ENCODE assay signal across 8 mouse cellular contexts in genomic region chr13:83744110-83744752, GRCm38 (mm10).
DNase-seq lines count a peak whose midpoint lies in the region; ATAC-seq lines count a peak whose summit lies in the region.

No protein-coding gene starts in this region.

- H3K4me1 ChIP-seq in heart, embryonic 10.5 days: peaks cover 6% of the 10 kb centered on the region; the same call in 1 of the 2 replicates
- peaks cover 6% of the 10 kb centered on the region for H3K4me1 ChIP-seq in neural tube, embryonic 11.5 days (ENCODE audit: control insufficient read depth, insufficient read depth, low read length)
- H3K4me1 ChIP-seq in limb, embryonic 12.5 days (replicated peaks): 0 out of 2 replicates have a peak, but pooled peaks cover 4% of the 10 kb centered on the region

- no peak for ATAC-seq in neural tube, embryonic 11.5 days (ENCODE audit: insufficient read depth, low FRiP score, low TSS enrichment)
- no peak for ATAC-seq in limb, embryonic 12.5 days (ENCODE audit: insufficient number of reproducible peaks, insufficient read depth, low FRiP score, low TSS enrichment, low read depth)
- no peak for ATAC-seq in activated CD4-positive, CD25-positive, alpha-beta regulatory T cell, adult 4 months
- no peak for ATAC-seq in erythroblast, adult 5-6 weeks (replicated peaks; ENCODE audit: low FRiP score, poor library complexity, severe bottlenecking)

- peak overlapping the region; percentile 56 for H3K4me2 ChIP-seq in neural tube, embryonic 11.5 days (ENCODE audit: low read depth)
- H3K4me2 ChIP-seq in limb, embryonic 12.5 days: peak overlapping the region; percentile 73

- no peak overlapping the region for H3K27ac ChIP-seq in heart, embryonic 10.5 days
- peak overlapping the region; percentile 92 for H3K27ac ChIP-seq in neural tube, embryonic 11.5 days (ENCODE audit: low read depth, low read length)
- no peak overlapping the region for H3K27ac ChIP-seq in limb, embryonic 12.5 days

- DNase-seq in heart, embryonic 10.5 days (ENCODE audit: low spot score): no peak
- DNase-seq in heart, postnatal 25 days (ENCODE audit: low spot score): no peak
- peak; percentile 18 for DNase-seq in neural tube, embryonic 11.5 days (ENCODE audit: low spot score)
- no peak for DNase-seq in neural tube, embryonic 10.5 days (ENCODE audit: extremely low spot score, low spot score)
- no peak for DNase-seq in spleen, postnatal 14 days (ENCODE audit: low spot score in 2 of 2)

- H3K9ac ChIP-seq in neural tube, embryonic 11.5 days (ENCODE audit: low read length): peak overlapping the region; percentile 45
- no peak overlapping the region for H3K9ac ChIP-seq in limb, embryonic 12.5 days (replicated peaks)

- no peaks in the 10 kb centered on the region for H3K9me3 ChIP-seq in heart, embryonic 10.5 days
- H3K9me3 ChIP-seq in neural tube, embryonic 11.5 days (ENCODE audit: control insufficient read depth, low read length): no peaks in the 10 kb centered on the region
- no peaks in the 10 kb centered on the region for H3K9me3 ChIP-seq in limb, embryonic 12.5 days

- peak overlapping the region; percentile 65; the same call in 1 of the 2 replicates for H3K4me3 ChIP-seq in heart, embryonic 10.5 days
- H3K4me3 ChIP-seq in neural tube, embryonic 11.5 days (ENCODE audit: low read depth, low read length): no peak overlapping the region; the same call in 1 of the 2 replicates
- peak overlapping the region; percentile 51 for H3K4me3 ChIP-seq in limb, embryonic 12.5 days (replicated peaks)

- WGBS in heart, embryonic 10.5 days: 59% methylated on average over 8 of the region's 8 CpGs
- 29% methylated on average over 8 of the region's 8 CpGs for WGBS in neural tube, embryonic 11.5 days
- WGBS in limb, embryonic 12.5 days: 61% methylated on average over 8 of the region's 8 CpGs

- intact Hi-C loops in heart, postnatal 25 days (cut with DNase I): no loop called here

- peaks cover 52% of the 10 kb centered on the region for H3K27me3 ChIP-seq in heart, embryonic 10.5 days (ENCODE audit: insufficient read depth, poor library complexity, severe bottlenecking)
- H3K27me3 ChIP-seq in neural tube, embryonic 11.5 days (ENCODE audit: control insufficient read depth, insufficient read depth, low read length): no peaks in the 10 kb centered on the region
- peaks cover 20% of the 10 kb centered on the region for H3K27me3 ChIP-seq in limb, embryonic 12.5 days

- no peaks in the 10 kb centered on the region for H3K36me3 ChIP-seq in heart, embryonic 10.5 days
- H3K36me3 ChIP-seq in neural tube, embryonic 11.5 days (ENCODE audit: control insufficient read depth, insufficient read depth, low read length): no peaks in the 10 kb centered on the region
- no peaks in the 10 kb centered on the region for H3K36me3 ChIP-seq in limb, embryonic 12.5 days
